Mouse (Mus musculus) megakaryocyte progenitor cell, adult 5-6 weeks (primary cell): Measurements from ENCODE around the gene Arhgef40. TPM values are rescaled to one million over a fixed set of nuclear protein-coding genes. Genes with fewer than 3 reads are reported as not detected.
A peak's percentile ranks its signal among the peaks of the same experiment; 100 is the strongest.

ENCODE experiments used
- ATAC-seq: replicated peaks from 2 replicates; pipeline ENCODE4 v1.8.0; 2016; ENCODE audit warnings: mild to moderate bottlenecking, moderate TSS enrichment, inconsistent platforms; ENCODE audit not compliant: poor library complexity
- total RNA-seq, 2 experiments: library from RNA; stranded (forward) in 1 of 2; stranded (reverse) in 1 of 2; fragments of 157-497, 149-512 nt in 1 of 2; fragments of 200-1000 nt in 1 of 2; gene quantifications; 2 replicates each; pipeline versions ENCODE4 v1.2.3 to v1.2.4; 2015 to 2017

The Arhgef40 gene
- total RNA-seq, 2 experiments from 2014 or later = 5.0 to 9.1 TPM

- no peak for ATAC-seq
Measured at GRCm38 (mm10) chr14:51997483-51997882, 13.0 kb downstream of the Arhgef40 start.

GRCm38 (mm10) chr14:52003981-52004495 is 19.5 kb downstream of the Arhgef40 start:
- ATAC-seq = peak; percentile 45

- ATAC-seq = no peak
Measured at GRCm38 (mm10) chr14:52005141-52005540, 20.6 kb downstream of the Arhgef40 start.

- no peak for ATAC-seq
Measured at GRCm38 (mm10) chr14:52005616-52006015, 21.1 kb downstream of the Arhgef40 start.

GRCm38 (mm10) chr14:52006241-52006640 is 21.7 kb downstream of the Arhgef40 start:
- ATAC-seq = 0 out of 2 replicates have a peak, but pooled peaks have one; percentile 21

GRCm38 (mm10) chr14:52006771-52007170 is 22.3 kb downstream of the Arhgef40 start:
- no peak for ATAC-seq

- ATAC-seq = peak; percentile 93
Measured at GRCm38 (mm10) chr14:52008321-52009203, 24.0 kb downstream of the Arhgef40 start.

GRCm38 (mm10) chr14:52009361-52009760 is 24.8 kb downstream of the Arhgef40 start:
- ATAC-seq = no peak

- ATAC-seq = no peak
Measured at GRCm38 (mm10) chr14:52009841-52010240, 25.3 kb downstream of the Arhgef40 start.

- no peak for ATAC-seq
Measured at GRCm38 (mm10) chr14:52010446-52011111, 26.1 kb downstream of the Arhgef40 start.

- no peak for ATAC-seq
Measured at GRCm38 (mm10) chr14:52011683-52012082, 27.2 kb downstream of the Arhgef40 start.

- no peak for ATAC-seq
Measured at GRCm38 (mm10) chr14:52012085-52012484, 27.6 kb downstream of the Arhgef40 start.

- ATAC-seq = no peak
Measured at GRCm38 (mm10) chr14:52012553-52012952, 28.0 kb downstream of the Arhgef40 start.

- no peak for ATAC-seq
Measured at GRCm38 (mm10) chr14:52013021-52013610, 28.6 kb downstream of the Arhgef40 start.

- ATAC-seq = no peak; the same call in 1 of the 2 replicates
Measured at GRCm38 (mm10) chr14:52013771-52014219, 29.3 kb downstream of the Arhgef40 start.

- no peak for ATAC-seq
Measured at GRCm38 (mm10) chr14:52014271-52014760, 29.8 kb downstream of the Arhgef40 start.

GRCm38 (mm10) chr14:52014761-52015311 is 30.3 kb downstream of the Arhgef40 start:
- ATAC-seq = peak; percentile 33

- ATAC-seq = no peak
Measured at GRCm38 (mm10) chr14:52015445-52016100, 31.1 kb downstream of the Arhgef40 start, which contains the start of gene Tmem253. Tmem253 (plus strand) TSS chr14:52015658.

GRCm38 (mm10) chr14:52016625-52017405 is 32.3 kb downstream of the Arhgef40 start:
- ATAC-seq = no peak
